Mouse (Mus musculus): Measurements from ENCODE around the gene Gtf2ird2. TPM values are rescaled to one million over a fixed set of nuclear protein-coding genes. Genes with fewer than 3 reads are reported as not detected.
A peak's percentile ranks its signal among the peaks of the same experiment; 100 is the strongest.

Gtf2ird2 gene
- polyA plus RNA-seq, 1 experiment from 2014 or later, result 7.3 TPM

- WGBS, result 70% methylated on average over 7 of the region's 7 CpGs
- DNase-seq (ENCODE audit: low spot score), result no peak
- no peaks in the 10 kb centered on the region for H3K27me3 ChIP-seq (ENCODE audit: low read depth, poor library complexity, severe bottlenecking)
These were observed 4.8 kb downstream of the Gtf2ird2 start for GRCm38 (mm10) chr5:134188571-134188970.

GRCm38 (mm10) chr5:134193664-134194063 is 9.8 kb downstream of the Gtf2ird2 start:
- WGBS, result 90% methylated on average over 8 of the region's 8 CpGs

More at GRCm38 (mm10) chr5:134188571-134188970, 4.8 kb downstream of the Gtf2ird2 start:
- Histone ChIP-seq H3K4me1 (peaks cover 5% of the 10 kb centered on the region), H3K9me3 (replicated peaks) (no peaks in the 10 kb centered on the region), H3K4me3 (no peak overlapping the region), H3K36me3 (peaks cover 7% of the 10 kb centered on the region), H3K27ac (no peak overlapping the region)

DNA sequence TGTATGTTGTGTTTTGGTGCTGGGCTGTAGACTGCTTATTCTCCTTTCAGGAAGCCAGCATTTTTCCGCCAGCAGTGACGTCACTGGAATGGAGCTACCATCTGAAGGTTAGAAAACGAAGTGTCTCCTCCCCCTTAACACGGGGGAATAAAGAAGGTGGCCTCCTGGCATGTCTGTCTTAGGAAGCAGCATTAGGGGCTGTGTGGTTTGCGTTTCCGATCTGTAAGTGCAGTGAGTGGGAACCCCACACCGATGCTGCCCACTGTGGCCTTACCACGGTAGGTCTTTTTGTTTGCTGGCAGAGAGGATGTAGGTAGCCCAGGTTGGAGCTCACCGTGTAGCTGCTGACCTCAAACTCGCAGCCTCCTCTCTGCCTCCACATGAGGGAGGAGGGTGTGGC is 22.9 kb downstream of the Gtf2ird2 start:
- Histone ChIP-seq H3K9me3 (replicated peaks) (no peaks in the 10 kb centered on the region), H3K27ac (no peak overlapping the region), H3K27me3 (ENCODE audit: low read depth, poor library complexity, severe bottlenecking) (no peaks in the 10 kb centered on the region), H3K36me3 (peaks cover 18% of the 10 kb centered on the region), H3K4me1 (no peaks in the 10 kb centered on the region), H3K4me3 (no peak overlapping the region)
- WGBS, result 85% methylated on average over 10 of the region's 10 CpGs
- DNase-seq (ENCODE audit: low spot score), result no peak

More at GRCm38 (mm10) chr5:134193664-134194063, 9.8 kb downstream of the Gtf2ird2 start:
- Histone ChIP-seq H3K4me3 (no peak overlapping the region), H3K9me3 (replicated peaks) (no peaks in the 10 kb centered on the region), H3K27me3 (ENCODE audit: low read depth, poor library complexity, severe bottlenecking) (no peaks in the 10 kb centered on the region), H3K36me3 (peaks cover 37% of the 10 kb centered on the region), H3K27ac (no peak overlapping the region), H3K4me1 (no peaks in the 10 kb centered on the region)
- DNase-seq (ENCODE audit: low spot score), result no peak

DNA sequence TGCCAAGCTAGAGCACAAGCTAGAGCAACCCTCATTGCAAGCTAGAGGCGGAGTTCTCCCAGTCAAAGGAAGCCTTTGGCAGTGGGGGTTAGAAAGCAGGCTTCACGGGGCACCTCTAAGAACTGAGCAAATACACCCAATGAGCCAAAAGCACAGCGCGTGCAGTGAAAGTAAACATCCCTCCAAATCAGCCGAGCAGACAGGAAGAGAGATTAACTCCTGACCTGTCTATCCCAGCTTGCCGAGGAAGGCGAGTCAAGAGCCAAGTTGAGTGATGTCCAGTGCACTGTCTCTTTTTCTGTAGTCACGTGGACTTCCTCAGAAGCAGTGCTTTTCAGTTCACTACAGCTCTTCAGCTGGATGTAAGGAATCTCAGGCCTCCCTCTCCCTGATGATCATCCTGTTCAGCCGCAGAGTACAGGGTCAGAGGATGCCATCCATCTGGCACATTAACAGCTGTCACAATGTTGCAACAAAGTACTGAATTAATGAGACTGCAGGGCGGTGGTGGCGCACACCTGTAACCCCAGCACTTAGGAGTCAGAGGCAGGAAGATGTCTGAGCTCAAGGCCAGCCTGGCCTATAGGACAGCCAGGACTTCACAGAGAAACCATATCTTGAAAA is 26.2 kb downstream of the Gtf2ird2 start:
- H3K4me1 ChIP-seq, result no peaks in the 10 kb centered on the region
- H3K4me3 ChIP-seq, result no peak overlapping the region
- peaks cover 5% of the 10 kb centered on the region; the same call in 1 of the 2 replicates for H3K36me3 ChIP-seq
- H3K9me3 ChIP-seq (replicated peaks), result no peaks in the 10 kb centered on the region
- WGBS, result 51% methylated on average over 11 of the region's 11 CpGs
- no peak overlapping the region for H3K27ac ChIP-seq
- no peaks in the 10 kb centered on the region for H3K27me3 ChIP-seq (ENCODE audit: low read depth, poor library complexity, severe bottlenecking)
- DNase-seq (ENCODE audit: low spot score), result no peak

- Histone ChIP-seq H3K27me3 (ENCODE audit: low read depth, poor library complexity, severe bottlenecking) (no peaks in the 10 kb centered on the region), H3K9me3 (replicated peaks) (no peaks in the 10 kb centered on the region), H3K36me3 (peaks cover 21% of the 10 kb centered on the region), H3K27ac (no peak overlapping the region), H3K4me1 (no peaks in the 10 kb centered on the region), H3K4me3 (no peak overlapping the region)
- DNase-seq (ENCODE audit: low spot score), result no peak
- 79% methylated on average over 12 of the region's 12 CpGs for WGBS
These were observed 30.4 kb downstream of the Gtf2ird2 start for GRCm38 (mm10) chr5:134214021-134214806.

- no peak overlapping the region for H3K4me3 ChIP-seq
- H3K27ac ChIP-seq, result no peak overlapping the region
- H3K4me1 ChIP-seq, result peaks cover 13% of the 10 kb centered on the region
- H3K27me3 ChIP-seq (ENCODE audit: low read depth, poor library complexity, severe bottlenecking), result peaks cover 22% of the 10 kb centered on the region
- H3K36me3 ChIP-seq, result peaks cover 16% of the 10 kb centered on the region
- H3K9me3 ChIP-seq (replicated peaks), result no peaks in the 10 kb centered on the region
- WGBS, result 91% methylated on average over 7 of the region's 7 CpGs
- DNase-seq (ENCODE audit: low spot score), result no peak
These were observed 34.1 kb downstream of the Gtf2ird2 start for GRCm38 (mm10) chr5:134217900-134218299.

DNA sequence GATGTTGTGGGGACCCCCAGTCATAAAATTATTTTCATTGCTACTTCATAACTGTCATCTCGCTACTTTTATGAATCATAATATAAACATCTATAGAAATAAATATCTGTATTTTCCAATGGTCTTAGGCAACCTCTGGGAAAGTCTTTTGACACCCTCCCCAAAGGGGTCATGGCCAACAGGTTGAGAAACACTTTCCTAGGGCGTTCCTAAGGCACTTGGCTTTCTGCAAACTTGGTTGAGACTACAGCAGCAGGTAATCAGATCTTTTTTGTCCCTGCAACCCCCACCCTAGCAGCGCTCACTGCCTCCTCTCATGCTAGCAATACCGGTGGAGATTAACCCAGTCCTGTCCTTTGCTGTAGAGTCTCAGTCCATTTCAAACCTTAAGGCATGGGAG is 37.5 kb downstream of the Gtf2ird2 start:
- Histone ChIP-seq H3K27ac (peak overlapping the region; percentile 78; the same call in 1 of the 2 replicates), H3K27me3 (ENCODE audit: low read depth, poor library complexity, severe bottlenecking) (peaks cover 28% of the 10 kb centered on the region), H3K36me3 (peaks cover 12% of the 10 kb centered on the region), H3K4me1 (peaks cover 25% of the 10 kb centered on the region), H3K4me3 (peak overlapping the region; percentile 54), H3K9me3 (replicated peaks) (no peaks in the 10 kb centered on the region)
- WGBS, result 48% methylated on average over 4 of the region's 4 CpGs
- DNase-seq (ENCODE audit: low spot score), result no peak

DNA sequence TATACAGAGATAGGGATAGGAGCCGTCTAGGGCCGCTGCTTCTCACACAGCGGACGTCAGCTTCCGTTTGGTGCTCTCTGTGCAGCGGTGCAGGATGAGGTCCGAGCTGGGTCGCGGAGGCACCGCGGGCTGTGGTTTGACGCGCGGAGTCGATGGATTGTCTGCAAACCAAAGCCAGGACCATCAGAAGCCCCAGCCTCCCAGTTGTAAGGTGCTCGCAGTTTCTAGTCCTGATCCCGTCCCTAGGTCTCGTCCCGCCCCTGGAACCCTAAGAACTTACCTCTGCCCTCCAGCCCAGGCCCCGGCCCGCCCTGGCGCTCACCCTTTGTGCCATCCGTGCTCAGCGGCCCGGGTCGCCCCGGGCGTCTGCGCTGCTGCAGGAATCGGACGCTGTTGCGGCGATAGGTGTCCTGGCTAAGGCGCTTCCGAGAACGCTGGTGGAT is 37.9 kb downstream of the Gtf2ird2 start:
- 3% methylated on average over 36 of the region's 36 CpGs for WGBS
- Histone ChIP-seq H3K36me3 (peaks cover 8% of the 10 kb centered on the region), H3K4me1 (peaks cover 30% of the 10 kb centered on the region), H3K27me3 (ENCODE audit: low read depth, poor library complexity, severe bottlenecking) (peaks cover 28% of the 10 kb centered on the region), H3K27ac (peak overlapping the region; percentile 78), H3K9me3 (replicated peaks) (no peaks in the 10 kb centered on the region), H3K4me3 (peak overlapping the region; percentile 54)
- peak; percentile 57 for DNase-seq (ENCODE audit: low spot score)

DNA sequence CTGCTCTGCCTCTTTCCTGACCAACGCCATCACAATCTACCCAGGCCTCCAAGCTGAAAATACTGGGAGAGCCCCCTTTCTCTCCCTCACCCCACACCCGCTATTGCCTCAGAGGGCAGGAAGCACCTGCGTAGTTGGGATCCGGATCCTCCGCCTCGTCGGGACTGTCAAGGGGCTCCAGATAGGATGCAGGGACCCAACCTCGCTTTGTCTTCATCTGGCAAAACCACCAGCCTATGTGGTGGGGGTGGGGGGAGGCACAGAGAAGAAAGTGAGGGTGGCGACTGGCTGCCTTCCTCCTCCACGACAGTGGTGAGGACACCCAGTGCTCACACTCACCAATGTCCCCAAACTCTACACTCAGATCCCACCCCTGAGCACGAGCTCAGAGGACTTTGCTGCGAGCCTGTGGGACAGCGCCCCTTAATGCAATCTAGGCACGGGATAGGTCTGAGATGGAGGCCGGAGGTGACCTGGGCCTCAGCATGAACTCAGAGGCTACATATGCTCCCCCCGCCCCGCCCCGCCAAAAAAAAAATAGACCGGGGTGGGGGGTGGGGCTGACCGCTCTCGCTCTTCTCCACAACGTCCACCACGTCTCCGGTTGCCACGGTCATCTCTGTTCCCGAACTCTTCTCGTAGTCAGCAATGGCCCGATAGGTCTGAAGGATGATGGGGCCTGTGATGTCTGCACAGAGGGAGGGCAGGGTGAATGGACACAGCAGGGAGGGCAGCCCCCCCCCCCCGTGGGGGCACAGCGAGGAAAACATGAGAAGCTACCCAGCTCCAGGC is 41.5 kb downstream of the Gtf2ird2 start:
- DNase-seq (ENCODE audit: low spot score), result no peak
- H3K27me3 ChIP-seq (ENCODE audit: low read depth, poor library complexity, severe bottlenecking), result peaks cover 28% of the 10 kb centered on the region
- no peaks in the 10 kb centered on the region for H3K9me3 ChIP-seq (replicated peaks)
- WGBS, result 80% methylated on average over 30 of the region's 30 CpGs
- peaks cover 44% of the 10 kb centered on the region for H3K4me1 ChIP-seq
- H3K27ac ChIP-seq, result 0 out of 2 replicates have a peak overlapping the region, but pooled peaks have one; percentile 42
- no peak overlapping the region for H3K4me3 ChIP-seq
- no peaks in the 10 kb centered on the region for H3K36me3 ChIP-seq

DNA sequence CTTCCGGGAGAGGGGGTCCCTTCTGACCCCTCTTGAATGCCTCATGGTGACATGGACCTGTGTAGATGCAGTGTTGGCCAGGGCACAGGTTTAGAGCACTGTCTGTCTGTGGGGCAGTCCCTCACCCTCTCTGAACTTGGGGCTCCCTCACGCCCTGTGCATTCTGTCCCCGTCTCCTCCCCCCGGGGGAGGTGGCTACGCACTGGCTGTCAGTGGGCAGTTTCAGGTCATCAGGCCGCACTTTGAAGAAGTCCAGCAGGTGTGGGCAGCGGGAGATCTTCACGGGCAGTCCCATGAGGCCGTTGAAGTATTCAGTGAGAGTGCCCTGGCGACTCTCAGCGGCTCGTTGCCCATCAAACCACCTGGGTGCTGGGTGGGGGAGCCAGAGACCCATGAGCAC is 43.1 kb downstream of the Gtf2ird2 start:
- Histone ChIP-seq H3K36me3 (no peaks in the 10 kb centered on the region), H3K9me3 (replicated peaks) (no peaks in the 10 kb centered on the region), H3K4me1 (peaks cover 39% of the 10 kb centered on the region), H3K27me3 (ENCODE audit: low read depth, poor library complexity, severe bottlenecking) (peaks cover 16% of the 10 kb centered on the region), H3K4me3 (no peak overlapping the region), H3K27ac (peak overlapping the region; percentile 62)
- DNase-seq (ENCODE audit: low spot score), result no peak
- 69% methylated on average over 12 of the region's 12 CpGs for WGBS

DNA sequence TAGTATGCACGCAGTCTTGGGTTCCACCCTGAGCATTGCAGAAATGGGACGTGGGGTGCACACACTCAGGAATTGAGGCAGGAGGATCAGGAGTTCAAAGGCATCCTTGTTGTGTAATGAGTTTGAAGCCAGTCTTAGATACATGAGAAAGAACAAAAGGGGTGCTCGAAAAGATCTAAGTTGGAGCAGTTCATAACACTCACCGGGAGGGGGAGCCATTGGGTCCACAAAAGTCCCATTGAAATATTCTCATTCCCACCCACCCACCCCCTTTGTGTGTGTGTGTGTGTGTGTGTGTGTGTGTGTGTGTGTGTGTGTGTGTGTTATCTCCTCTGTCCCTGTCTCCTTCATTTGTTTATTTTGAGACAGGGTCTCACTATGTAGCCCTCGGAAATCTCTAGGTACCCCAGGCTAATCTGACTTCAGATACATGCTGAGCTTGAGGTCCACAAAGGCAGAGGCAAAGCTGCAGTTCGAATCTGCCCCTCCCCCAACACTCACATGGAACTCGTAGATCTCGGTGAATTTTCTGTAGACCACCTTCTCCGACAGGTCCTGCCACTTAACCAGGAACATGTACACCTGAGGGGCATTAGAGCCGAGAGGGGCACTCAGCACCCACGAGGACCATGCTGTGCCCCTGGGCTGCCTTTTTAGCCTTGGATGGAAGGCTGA is 43.9 kb downstream of the Gtf2ird2 start:
- Histone ChIP-seq H3K4me1 (peaks cover 39% of the 10 kb centered on the region), H3K27ac (peak overlapping the region; percentile 62; the same call in 1 of the 2 replicates), H3K9me3 (replicated peaks) (no peaks in the 10 kb centered on the region), H3K4me3 (no peak overlapping the region), H3K27me3 (ENCODE audit: low read depth, poor library complexity, severe bottlenecking) (peaks cover 8% of the 10 kb centered on the region), H3K36me3 (no peaks in the 10 kb centered on the region)
- 41% methylated on average over 11 of the region's 11 CpGs for WGBS
- peak; percentile 62 for DNase-seq (ENCODE audit: low spot score)

DNA sequence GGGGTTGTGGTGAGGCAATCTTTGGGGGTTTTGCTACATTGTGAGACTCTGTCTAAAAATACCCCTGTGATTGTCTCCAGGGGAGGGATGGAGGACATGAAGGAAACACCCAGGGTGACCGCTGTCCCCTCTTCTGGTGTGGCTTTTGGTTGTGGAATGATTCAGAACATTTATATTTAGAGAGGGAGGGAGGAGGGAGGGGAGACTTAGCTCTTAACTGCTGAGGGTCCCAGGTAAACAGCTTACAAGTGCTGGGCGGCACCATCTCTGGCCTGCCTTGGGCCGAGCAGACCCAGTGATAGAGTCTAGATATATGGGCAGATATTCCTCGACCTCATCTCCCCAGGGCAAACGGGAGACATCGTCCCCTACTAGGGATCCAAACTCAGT is 44.4 kb downstream of the Gtf2ird2 start:
- Histone ChIP-seq H3K4me1 (peaks cover 45% of the 10 kb centered on the region), H3K9me3 (replicated peaks) (no peaks in the 10 kb centered on the region), H3K4me3 (no peak overlapping the region), H3K27ac (peak overlapping the region; percentile 25; the same call in 1 of the 2 replicates), H3K27me3 (ENCODE audit: low read depth, poor library complexity, severe bottlenecking) (peaks cover 3% of the 10 kb centered on the region; the same call in 1 of the 2 replicates), H3K36me3 (no peaks in the 10 kb centered on the region)
- WGBS, result 88% methylated on average over 6 of the region's 6 CpGs
- DNase-seq (ENCODE audit: low spot score), result no peak
